Mouse (Mus musculus) forebrain, embryonic 11.5 days (tissue): ENCODE results near the gene Calcrl. TPM values are rescaled to one million over a fixed set of nuclear protein-coding genes. Genes with fewer than 3 reads are reported as not detected.

ENCODE experiments used
- ATAC-seq: fragments of 200-750 bp; cut with Nextera tagmentation; replicated peaks from 2 replicates; pipeline ENCODE4 v1.8.0; 2017; ENCODE audit warnings: moderate TSS enrichment; ENCODE audit not compliant: low FRiP score
- DNase-seq: peaks from one replicate; pipeline ENCODE4 v3.0.0-alpha.2; 2017; ENCODE audit warnings: low spot score
- H3K27ac ChIP-seq: fragments of 300-500 bp; sonication (generic); 2 replicates; pipeline ENCODE4 v1.5.1; 2014; ENCODE audit warnings: low read depth, low read length
- H3K27me3 ChIP-seq: fragments of 300-500 bp; sonication (generic); 2 replicates; pipeline ENCODE4 v1.6.1; 2014; ENCODE audit warnings: mild to moderate bottlenecking, low read length, mixed read lengths; ENCODE audit not compliant: control insufficient read depth, insufficient read depth
- H3K36me3 ChIP-seq: fragments of 300-500 bp; sonication (generic); 2 replicates; pipeline ENCODE4 v1.6.1; 2014; ENCODE audit warnings: mild to moderate bottlenecking, low read length, moderate library complexity, mixed read lengths; ENCODE audit not compliant: control insufficient read depth, insufficient read depth
- H3K4me1 ChIP-seq: fragments of 300-500 bp; sonication (generic); replicated peaks from 2 replicates; pipeline ENCODE4 v1.6.1; 2014; ENCODE audit warnings: low read length, mixed read lengths; ENCODE audit not compliant: control insufficient read depth, insufficient read depth
- H3K4me2 ChIP-seq: fragments of 300-500 bp; sonication (generic); 2 replicates; pipeline ENCODE4 v1.6.1; 2014; ENCODE audit warnings: low read depth, mild to moderate bottlenecking, low read length, moderate library complexity, mixed read lengths; ENCODE audit not compliant: severe bottlenecking
- H3K4me3 ChIP-seq: fragments of 300-500 bp; sonication (generic); 2 replicates; pipeline ENCODE4 v1.5.1; 2014; ENCODE audit warnings: low read depth, low read length
- H3K9ac ChIP-seq: fragments of 300-500 bp; sonication (generic); 2 replicates; pipeline ENCODE4 v1.6.1; 2014; ENCODE audit warnings: low read length
- H3K9me3 ChIP-seq: fragments of 300-500 bp; sonication (generic); 2 replicates; pipeline ENCODE4 v1.6.1; 2016; ENCODE audit warnings: low read length, mixed read lengths; ENCODE audit not compliant: control insufficient read depth
- WGBS: fragments of 180-500 bp; shearing (Covaris S2); extraction: QIAGEN DNeasy Blood & Tissue Kit; methylation state at CpG from one replicate; pipeline ENCODE4 v1.1.7; 2014; 5-methylcytosine and 5-hydroxymethylcytosine counted together
- polyA plus RNA-seq: library from polyadenylated mRNA; unstranded; fragments of >200 nt; fragmentation: Nextera tagmentation; extraction: Ambion mirVana; gene quantifications from 2 replicates; pipeline ENCODE4 v1.2.1, GENCODE M21; 2014

Gene Calcrl
- polyA plus RNA-seq, 1 experiment from 2014 or later = 14.1 TPM

GRCm38 (mm10) chr2:84455236-84455799 is 30.1 kb upstream of the Calcrl start:
- H3K4me3 ChIP-seq = no peak overlapping the region
- peak; percentile 77 for ATAC-seq

GRCm38 (mm10) chr2:84454551-84455235 is 29.5 kb upstream of the Calcrl start:
- no peak overlapping the region for H3K4me3 ChIP-seq
- no peaks in the 10 kb centered on the region for H3K4me1 ChIP-seq
- WGBS = 65% methylated on average over 10 of the region's 10 CpGs
- H3K9me3 ChIP-seq = no peaks in the 10 kb centered on the region
- no peak overlapping the region for H3K4me2 ChIP-seq
- no peaks in the 10 kb centered on the region for H3K27me3 ChIP-seq
- ATAC-seq (peak; percentile 22; the same call in 1 of the 2 replicates), DNase-seq (peak; percentile 51)
- H3K36me3 ChIP-seq = no peaks in the 10 kb centered on the region
- no peak overlapping the region for H3K27ac ChIP-seq
- H3K9ac ChIP-seq = no peak overlapping the region

More at GRCm38 (mm10) chr2:84455236-84455799, 30.1 kb upstream of the Calcrl start:
- H3K27me3 ChIP-seq = no peaks in the 10 kb centered on the region
- H3K4me2 ChIP-seq = no peak overlapping the region
- 11% methylated on average over 5 of the region's 5 CpGs for WGBS
- no peaks in the 10 kb centered on the region for H3K36me3 ChIP-seq
- H3K27ac ChIP-seq = no peak overlapping the region
- H3K4me1 ChIP-seq = no peaks in the 10 kb centered on the region
- no peak overlapping the region for H3K9ac ChIP-seq
- H3K9me3 ChIP-seq = no peaks in the 10 kb centered on the region
- DNase-seq = peak; percentile 60

- H3K36me3 ChIP-seq = no peaks in the 10 kb centered on the region
- no peaks in the 10 kb centered on the region for H3K4me1 ChIP-seq
- no peak overlapping the region for H3K9ac ChIP-seq
- no peaks in the 10 kb centered on the region for H3K9me3 ChIP-seq
- H3K4me3 ChIP-seq = no peak overlapping the region
- ATAC-seq (peak; percentile 70), DNase-seq (no peak)
- H3K27me3 ChIP-seq = no peaks in the 10 kb centered on the region
- H3K27ac ChIP-seq = no peak overlapping the region
- WGBS = 22% methylated on average over 5 of the region's 5 CpGs
- no peak overlapping the region for H3K4me2 ChIP-seq
These were observed 28.8 kb upstream of the Calcrl start for GRCm38 (mm10) chr2:84454051-84454450.

- Histone ChIP-seq H3K4me3 (no peak overlapping the region), H3K9me3 (no peaks in the 10 kb centered on the region), H3K27ac (no peak overlapping the region), H3K27me3 (no peaks in the 10 kb centered on the region), H3K4me2 (no peak overlapping the region), H3K4me1 (no peaks in the 10 kb centered on the region), H3K9ac (no peak overlapping the region), H3K36me3 (no peaks in the 10 kb centered on the region)
- WGBS = 86% methylated on average over 1 of the region's 1 CpGs
- DNase-seq (no peak), ATAC-seq (no peak)
These were observed 20.3 kb upstream of the Calcrl start for GRCm38 (mm10) chr2:84445499-84445898.

- no peak overlapping the region for H3K27ac ChIP-seq
- H3K27me3 ChIP-seq = no peaks in the 10 kb centered on the region
- WGBS = 93% methylated on average over 5 of the region's 5 CpGs
- no peaks in the 10 kb centered on the region for H3K9me3 ChIP-seq
- H3K4me1 ChIP-seq = no peaks in the 10 kb centered on the region
- ATAC-seq (no peak), DNase-seq (no peak)
- no peak overlapping the region for H3K9ac ChIP-seq
- H3K36me3 ChIP-seq = no peaks in the 10 kb centered on the region
- no peak overlapping the region for H3K4me3 ChIP-seq
- H3K4me2 ChIP-seq = no peak overlapping the region
These were observed 16.7 kb upstream of the Calcrl start for GRCm38 (mm10) chr2:84441940-84442339.

- ATAC-seq (no peak; the same call in 1 of the 2 replicates), DNase-seq (no peak)
- WGBS = 56% methylated on average over 11 of the region's 11 CpGs
- Histone ChIP-seq H3K4me3 (no peak overlapping the region), H3K27me3 (no peaks in the 10 kb centered on the region), H3K4me1 (0 out of 2 replicates have a peak, but pooled peaks cover 2% of the 10 kb centered on the region), H3K4me2 (no peak overlapping the region), H3K9ac (no peak overlapping the region), H3K36me3 (no peaks in the 10 kb centered on the region), H3K9me3 (no peaks in the 10 kb centered on the region), H3K27ac (no peak overlapping the region)
These were observed 4.5 kb upstream of the Calcrl start for GRCm38 (mm10) chr2:84429724-84430123.

- ATAC-seq (no peak), DNase-seq (no peak)
- no peak overlapping the region for H3K4me2 ChIP-seq
- WGBS = 65% methylated on average over 3 of the region's 3 CpGs
- H3K4me3 ChIP-seq = no peak overlapping the region
- no peaks in the 10 kb centered on the region for H3K27me3 ChIP-seq
- H3K9me3 ChIP-seq = no peaks in the 10 kb centered on the region
- H3K36me3 ChIP-seq = no peaks in the 10 kb centered on the region
- H3K4me1 ChIP-seq = 0 out of 2 replicates have a peak, but pooled peaks cover 2% of the 10 kb centered on the region
- no peak overlapping the region for H3K9ac ChIP-seq
- no peak overlapping the region for H3K27ac ChIP-seq
These were observed 3.6 kb upstream of the Calcrl start for GRCm38 (mm10) chr2:84428836-84429235.

- Histone ChIP-seq H3K36me3 (no peaks in the 10 kb centered on the region), H3K27me3 (no peaks in the 10 kb centered on the region), H3K9ac (no peak overlapping the region), H3K4me2 (no peak overlapping the region), H3K27ac (no peak overlapping the region), H3K4me3 (no peak overlapping the region), H3K4me1 (0 out of 2 replicates have a peak, but pooled peaks cover 2% of the 10 kb centered on the region), H3K9me3 (no peaks in the 10 kb centered on the region)
- no peak for ATAC-seq
- no peak for DNase-seq
- 91% methylated on average over 4 of the region's 4 CpGs for WGBS
These were observed 1.3 kb upstream of the Calcrl start for GRCm38 (mm10) chr2:84426531-84426930.

GRCm38 (mm10) chr2:84416501-84416900 is 8.7 kb downstream of the Calcrl start:
- Histone ChIP-seq H3K36me3 (no peaks in the 10 kb centered on the region), H3K4me2 (no peak overlapping the region), H3K4me3 (no peak overlapping the region), H3K9me3 (no peaks in the 10 kb centered on the region), H3K27me3 (no peaks in the 10 kb centered on the region), H3K9ac (no peak overlapping the region), H3K4me1 (no peaks in the 10 kb centered on the region), H3K27ac (no peak overlapping the region)
- 87% methylated on average over 4 of the region's 4 CpGs for WGBS
- no peak for DNase-seq
- no peak for ATAC-seq
